Mouse (Mus musculus): ENCODE measurements around the gene Nfat5. TPM values are rescaled to one million over a fixed set of nuclear protein-coding genes. Genes with fewer than 3 reads are reported as not detected.

Nfat5 gene
- 23.6 and 29.1 TPM in 2 replicates for polyA plus RNA-seq (2012; rRNA removed)

- no peak for DNase-seq (ENCODE audit: low read depth)
Measured at GRCm38 (mm10) chr8:107292928-107293601, at the start of gene Nfat5. Gene Nfat5, plus strand, starts transcription at chr8:107293470.

GRCm38 (mm10) chr8:107244218-107244617 is 49.1 kb upstream of the Nfat5 start:
- no peak for DNase-seq (ENCODE audit: low read depth)

GRCm38 (mm10) chr8:107248456-107248855 is 44.8 kb upstream of the Nfat5 start:
- DNase-seq (ENCODE audit: low read depth): no peak

GRCm38 (mm10) chr8:107251481-107252104 is 41.7 kb upstream of the Nfat5 start:
- no peak for DNase-seq (ENCODE audit: low read depth)

- DNase-seq (ENCODE audit: low read depth): no peak
Measured at GRCm38 (mm10) chr8:107253121-107253520, 40.1 kb upstream of the Nfat5 start.

- no peak for DNase-seq (ENCODE audit: low read depth)
Measured at GRCm38 (mm10) chr8:107254403-107254802, 38.9 kb upstream of the Nfat5 start.

- no peak for DNase-seq (ENCODE audit: low read depth)
Measured at GRCm38 (mm10) chr8:107254951-107255457, 38.3 kb upstream of the Nfat5 start.

GRCm38 (mm10) chr8:107257223-107257622 is 36.0 kb upstream of the Nfat5 start:
- no peak for DNase-seq (ENCODE audit: low read depth)

- DNase-seq (ENCODE audit: low read depth): no peak
Measured at GRCm38 (mm10) chr8:107260120-107260519, 33.1 kb upstream of the Nfat5 start.

- DNase-seq (ENCODE audit: low read depth): no peak
Measured at GRCm38 (mm10) chr8:107261172-107261571, 32.1 kb upstream of the Nfat5 start.

GRCm38 (mm10) chr8:107262046-107262705 is 31.1 kb upstream of the Nfat5 start:
- DNase-seq (ENCODE audit: low read depth): no peak

- no peak for DNase-seq (ENCODE audit: low read depth)
Measured at GRCm38 (mm10) chr8:107265811-107266210, 27.5 kb upstream of the Nfat5 start.

GRCm38 (mm10) chr8:107268501-107268900 is 24.8 kb upstream of the Nfat5 start:
- no peak for DNase-seq (ENCODE audit: low read depth)

GRCm38 (mm10) chr8:107269191-107269590 is 24.1 kb upstream of the Nfat5 start:
- DNase-seq (ENCODE audit: low read depth): no peak

- DNase-seq (ENCODE audit: low read depth): no peak
Measured at GRCm38 (mm10) chr8:107269617-107270139, 23.6 kb upstream of the Nfat5 start.

GRCm38 (mm10) chr8:107270287-107270686 is 23.0 kb upstream of the Nfat5 start:
- no peak for DNase-seq (ENCODE audit: low read depth)

GRCm38 (mm10) chr8:107270751-107271150 is 22.5 kb upstream of the Nfat5 start:
- no peak for DNase-seq (ENCODE audit: low read depth)

GRCm38 (mm10) chr8:107277323-107277883 is 15.9 kb upstream of the Nfat5 start:
- DNase-seq (ENCODE audit: low read depth): no peak

GRCm38 (mm10) chr8:107278571-107278970 is 14.7 kb upstream of the Nfat5 start:
- no peak for DNase-seq (ENCODE audit: low read depth)

- no peak for DNase-seq (ENCODE audit: low read depth)
Measured at GRCm38 (mm10) chr8:107286686-107287085, 6.6 kb upstream of the Nfat5 start.

GRCm38 (mm10) chr8:107287522-107287921 is 5.7 kb upstream of the Nfat5 start:
- DNase-seq (ENCODE audit: low read depth): no peak

- DNase-seq (ENCODE audit: low read depth): no peak
Measured at GRCm38 (mm10) chr8:107291171-107291601, 2.1 kb upstream of the Nfat5 start.

Data from gonadal fat pad, adult 2 months (tissue).